Mouse (Mus musculus) left cerebral cortex, adult 2 months (tissue): ENCODE measurements around the gene Pip4k2c. TPM values are rescaled to one million over a fixed set of nuclear protein-coding genes. Genes with fewer than 3 reads are reported as not detected.
"Not testable (repeated sequence)": the region's sequence is repeated elsewhere in the genome, so short reads cannot be mapped to it uniquely, and the experiment has no call there.

Source experiments
- DNase-seq, 2 experiments: peaks; one replicate each; pipeline ENCODE4 v3.0.0; 2021 to 2022; ENCODE audit warnings: low spot score in 2 of 2, mixed read lengths in 1 of 2; ENCODE audit errors: extremely low spot score in 1 of 2
- H3K27ac ChIP-seq: fragments of 200-600 bp; 2 replicates; pipeline ENCODE4 v1.8.1; 2022
- H3K4me3 ChIP-seq: fragments of 200-600 bp; 2 replicates; pipeline ENCODE4 v1.8.1; 2022
- CTCF ChIP-seq: fragments of 200-600 bp; IDR thresholded peaks from 2 replicates; pipeline ENCODE4 v1.8.1; 2022; ENCODE audit warnings: antibody characterized with exemption, mild to moderate bottlenecking, moderate library complexity
- intact Hi-C: fragments of 180-260 bp; cut with DNase I; formaldehyde crosslinking; loops from one replicate; pipeline ENCODE4 v1.15.1; 2025
- total RNA-seq, 2 experiments: library from RNA; stranded (reverse); gene quantifications; 2 replicates each; pipeline ENCODE4 v1.2.3; 2021

The Pip4k2c gene
- total RNA-seq, 2 experiments from 2014 or later = 113 to 115 TPM

- Histone ChIP-seq H3K4me3 (peak overlapping the region; percentile 62), H3K27ac (peak overlapping the region; percentile 95)
- TF ChIP-seq CTCF = no peak
- no peak for DNase-seq
- intact Hi-C loops = loop anchor here (1.0 to 2.0 kb wide), 2 partner anchors 25 to 43 kb away; partner anchors contain the start of gene Arhgef25
Observed at GRCm38 (mm10) chr10:127165654-127166403, 45.6 kb downstream of the Pip4k2c start.

- no peak for TF ChIP-seq CTCF
- H3K27ac ChIP-seq = peak overlapping the region; percentile 95
- intact Hi-C loops = loop anchor here (1.0 kb wide), 1 partner anchor 42 kb away; no protein-coding TSS in a partner anchor
- peak overlapping the region; percentile 62 for H3K4me3 ChIP-seq
- no peak for DNase-seq
Observed at GRCm38 (mm10) chr10:127165354-127165653, 46.1 kb downstream of the Pip4k2c start.

GRCm38 (mm10) chr10:127164631-127165353 is 46.6 kb downstream of the Pip4k2c start, which contains the start of gene B4galnt1:
Gene B4galnt1, plus strand, starts transcription at chr10:127165225.
- Histone ChIP-seq H3K27ac (peak within 1 kb of the TSS; percentile 95), H3K4me3 (peak within 1 kb of the TSS; percentile 62)
- peak; percentile 96 for TF ChIP-seq CTCF
- DNase-seq = peak; percentile 82 to 84
- intact Hi-C loops = loop anchor here (1.0 kb wide), 1 partner anchor 41 kb away; no protein-coding TSS in a partner anchor

- no peak for DNase-seq
- TF ChIP-seq CTCF = no peak
- Histone ChIP-seq H3K27ac (peak overlapping the region; percentile 95), H3K4me3 (peak overlapping the region; percentile 62)
- intact Hi-C loops = no loop called here
Observed at GRCm38 (mm10) chr10:127164190-127164589, 47.2 kb downstream of the Pip4k2c start.

- peak overlapping the region; percentile 95 for H3K27ac ChIP-seq
- H3K4me3 ChIP-seq, intact Hi-C loops, DNase-seq: not testable (repeated sequence)
Observed at GRCm38 (mm10) chr10:127162771-127163261, 48.6 kb downstream of the Pip4k2c start.

- intact Hi-C loops = no loop called here
- no peak overlapping the region for H3K4me3 ChIP-seq
- H3K27ac ChIP-seq = no peak overlapping the region
- no peak for TF ChIP-seq CTCF
- DNase-seq = no peak
Observed at GRCm38 (mm10) chr10:127160728-127161127, 50.7 kb downstream of the Pip4k2c start.

- TF ChIP-seq CTCF = no peak
- Histone ChIP-seq H3K4me3 (no peak overlapping the region), H3K27ac (no peak overlapping the region)
- intact Hi-C loops = no loop called here
- no peak for DNase-seq
Observed at GRCm38 (mm10) chr10:127160081-127160480, 51.3 kb downstream of the Pip4k2c start.

- intact Hi-C loops = no loop called here
- no peak for DNase-seq
- no peak for TF ChIP-seq CTCF
- H3K4me3 ChIP-seq = no peak overlapping the region
- no peak overlapping the region for H3K27ac ChIP-seq
Observed at GRCm38 (mm10) chr10:127158471-127158870, 52.9 kb downstream of the Pip4k2c start.

- intact Hi-C loops = no loop called here
- no peak for DNase-seq
- H3K27ac ChIP-seq = no peak overlapping the region
- no peak for TF ChIP-seq CTCF
- H3K4me3 ChIP-seq = no peak overlapping the region
Observed at GRCm38 (mm10) chr10:127156511-127156910, 54.9 kb downstream of the Pip4k2c start.

GRCm38 (mm10) chr10:127156089-127156488 is 55.3 kb downstream of the Pip4k2c start:
- intact Hi-C loops = no loop called here

GRCm38 (mm10) chr10:127154652-127155051 is 56.7 kb downstream of the Pip4k2c start:
- Histone ChIP-seq H3K4me3 (no peak overlapping the region), H3K27ac (no peak overlapping the region)
- TF ChIP-seq CTCF = no peak
- intact Hi-C loops = no loop called here
- no peak for DNase-seq

More at GRCm38 (mm10) chr10:127156089-127156488, 55.3 kb downstream of the Pip4k2c start:
- no peak for DNase-seq
- no peak overlapping the region for H3K27ac ChIP-seq
- no peak overlapping the region for H3K4me3 ChIP-seq
- TF ChIP-seq CTCF = no peak

GRCm38 (mm10) chr10:127154241-127154640 is 57.1 kb downstream of the Pip4k2c start:
- H3K27ac ChIP-seq = no peak overlapping the region
- DNase-seq = no peak
- intact Hi-C loops = no loop called here
- no peak for TF ChIP-seq CTCF
- H3K4me3 ChIP-seq = no peak overlapping the region
